Mouse (Mus musculus) liver, embryonic 11.5 days (tissue): Measurements from ENCODE around the gene Pbx1. TPM values are rescaled to one million over a fixed set of nuclear protein-coding genes. Genes with fewer than 3 reads are reported as not detected.

Experiments used
- ATAC-seq: fragments of 200-750 bp; cut with Nextera tagmentation; replicated peaks from 2 replicates; pipeline ENCODE4 v1.8.0; 2017; ENCODE audit warnings: moderate number of reproducible peaks, mild to moderate bottlenecking, moderate TSS enrichment, moderate library complexity; ENCODE audit not compliant: low FRiP score
- DNase-seq: peaks from one replicate; pipeline ENCODE4 v3.0.0-alpha.2; 2017; ENCODE audit warnings: low spot score
- H3K27ac ChIP-seq: fragments of 300-500 bp; sonication (generic); 2 replicates; pipeline ENCODE4 v1.5.1; 2014; ENCODE audit warnings: mild to moderate bottlenecking, low read depth, low read length, control low read depth
- H3K27me3 ChIP-seq: fragments of 300-500 bp; sonication (generic); replicated peaks from 2 replicates; pipeline ENCODE4 v1.6.1; 2014; ENCODE audit warnings: low read length, mixed read lengths; ENCODE audit not compliant: control insufficient read depth, insufficient read depth
- H3K36me3 ChIP-seq: fragments of 300-500 bp; sonication (generic); 2 replicates; pipeline ENCODE4 v1.6.1; 2014; ENCODE audit warnings: mild to moderate bottlenecking, low read length, moderate library complexity, mixed read lengths; ENCODE audit not compliant: control insufficient read depth, insufficient read depth
- H3K4me1 ChIP-seq: fragments of 300-500 bp; sonication (generic); replicated peaks from 2 replicates; pipeline ENCODE4 v1.6.1; 2014; ENCODE audit warnings: low read length, mixed read lengths; ENCODE audit not compliant: control insufficient read depth, insufficient read depth
- H3K4me2 ChIP-seq: fragments of 300-500 bp; sonication (generic); 2 replicates; pipeline ENCODE4 v1.6.1; 2014; ENCODE audit warnings: mild to moderate bottlenecking, control low read depth, moderate library complexity
- H3K4me3 ChIP-seq: fragments of 300-500 bp; sonication (generic); 2 replicates; pipeline ENCODE4 v1.5.1; 2014; ENCODE audit warnings: low read depth, low read length, control low read depth
- H3K9ac ChIP-seq: fragments of 300-500 bp; sonication (generic); 2 replicates; pipeline ENCODE4 v1.6.1; 2014; ENCODE audit warnings: low read depth, low read length, control low read depth
- H3K9me3 ChIP-seq: fragments of 300-500 bp; sonication (generic); 2 replicates; pipeline ENCODE4 v1.6.1; 2016; ENCODE audit warnings: low read length, inconsistent platforms, mixed read lengths; ENCODE audit not compliant: control insufficient read depth
- WGBS: fragments of 180-500 bp; shearing (Covaris S2); extraction: QIAGEN DNeasy Blood & Tissue Kit; methylation state at CpG from one replicate; pipeline ENCODE4 v1.1.7; 2014; 5-methylcytosine and 5-hydroxymethylcytosine counted together
- polyA plus RNA-seq: library from polyadenylated mRNA; unstranded; fragments of >200 nt; fragmentation: Nextera tagmentation; extraction: Ambion mirVana; gene quantifications from 2 replicates; pipeline ENCODE4 v1.2.1, GENCODE M21; 2014

The Pbx1 gene
- polyA plus RNA-seq, 1 experiment from 2014 or later = 17.0 TPM

DNA sequence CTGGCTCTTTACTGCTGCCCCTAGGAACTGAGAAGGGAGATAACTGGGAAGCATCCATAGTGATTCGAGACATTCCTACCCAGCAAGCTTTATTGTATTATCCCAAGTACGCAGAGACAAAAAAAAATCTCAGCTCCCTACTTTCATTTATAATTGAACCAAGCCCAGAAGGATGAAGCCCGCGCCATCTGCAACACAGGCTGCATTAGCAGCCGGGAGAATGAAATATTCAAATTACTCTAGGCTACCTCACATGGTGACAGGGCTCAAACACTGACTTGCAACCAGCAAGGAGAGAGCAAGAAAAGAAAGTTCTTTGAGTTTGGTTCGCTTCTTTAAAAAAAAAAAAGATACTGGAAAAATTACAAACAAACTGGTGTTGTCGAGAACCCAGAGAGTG lies 191.2 kb downstream of the Pbx1 start:
- H3K4me2 ChIP-seq = no peak overlapping the region
- no peaks in the 10 kb centered on the region for H3K27me3 ChIP-seq
- ATAC-seq = no peak
- DNase-seq = no peak
- WGBS = 69% methylated on average over 7 of the region's 7 CpGs
- no peaks in the 10 kb centered on the region for H3K36me3 ChIP-seq
- H3K9me3 ChIP-seq = no peaks in the 10 kb centered on the region
- no peaks in the 10 kb centered on the region; the same call in 1 of the 2 replicates for H3K4me1 ChIP-seq
- H3K9ac ChIP-seq = no peak overlapping the region
- no peak overlapping the region for H3K4me3 ChIP-seq
- no peak overlapping the region for H3K27ac ChIP-seq

DNA sequence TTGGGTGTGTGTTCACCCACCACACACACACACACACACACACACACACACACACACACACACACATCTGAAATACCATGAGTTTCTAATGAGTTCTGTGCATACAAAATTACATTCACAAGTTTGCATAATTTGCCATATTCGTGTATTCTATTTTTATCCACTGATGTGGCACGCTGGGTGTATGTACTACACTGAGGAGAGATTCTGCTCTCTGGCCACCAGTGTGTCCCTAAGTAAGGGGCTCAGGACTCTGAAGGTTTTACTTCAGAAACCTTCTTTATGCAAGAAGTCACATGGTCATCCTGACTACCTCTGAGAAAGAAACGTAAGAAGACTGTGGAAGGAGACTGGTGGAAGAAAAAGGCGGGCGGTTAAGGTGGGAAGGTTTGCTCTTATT lies 191.7 kb downstream of the Pbx1 start:
- H3K9ac ChIP-seq = no peak overlapping the region
- H3K27ac ChIP-seq = no peak overlapping the region
- ATAC-seq = no peak

DNA sequence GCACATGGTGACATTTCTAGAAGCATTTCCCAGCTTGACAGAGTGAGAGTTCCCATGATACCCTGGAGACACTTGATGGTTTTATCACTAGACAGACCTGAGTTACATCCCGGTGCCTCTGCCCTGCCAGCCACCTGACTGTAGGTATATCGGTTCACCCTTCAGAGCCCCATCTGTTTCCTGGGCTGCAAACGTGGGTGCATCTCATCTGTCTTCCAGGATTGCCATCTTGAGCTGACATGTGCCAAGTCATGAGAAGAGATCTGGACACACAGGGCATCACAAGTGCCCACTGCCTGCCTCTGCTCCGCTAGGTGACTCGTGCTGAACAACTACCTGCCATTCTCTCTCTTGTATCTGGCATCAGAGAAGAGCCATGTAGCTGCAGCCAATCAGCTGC lies 196.0 kb downstream of the Pbx1 start:
- Histone ChIP-seq H3K9ac (no peak overlapping the region), H3K27me3 (no peaks in the 10 kb centered on the region), H3K4me3 (no peak overlapping the region), H3K9me3 (no peaks in the 10 kb centered on the region), H3K36me3 (no peaks in the 10 kb centered on the region), H3K27ac (no peak overlapping the region), H3K4me1 (no peaks in the 10 kb centered on the region), H3K4me2 (no peak overlapping the region)
- DNase-seq (no peak), ATAC-seq (no peak)
- 82% methylated on average over 5 of the region's 5 CpGs for WGBS

More for the DNA sequence above, 191.7 kb downstream of the Pbx1 start:
- H3K27me3 ChIP-seq = no peaks in the 10 kb centered on the region
- H3K4me3 ChIP-seq = no peak overlapping the region
- H3K36me3 ChIP-seq = no peaks in the 10 kb centered on the region
- H3K9me3 ChIP-seq = no peaks in the 10 kb centered on the region
- WGBS = 85% methylated on average over 5 of the region's 5 CpGs
- no peak for DNase-seq
- no peak overlapping the region for H3K4me2 ChIP-seq
- no peaks in the 10 kb centered on the region; the same call in 1 of the 2 replicates for H3K4me1 ChIP-seq

DNA sequence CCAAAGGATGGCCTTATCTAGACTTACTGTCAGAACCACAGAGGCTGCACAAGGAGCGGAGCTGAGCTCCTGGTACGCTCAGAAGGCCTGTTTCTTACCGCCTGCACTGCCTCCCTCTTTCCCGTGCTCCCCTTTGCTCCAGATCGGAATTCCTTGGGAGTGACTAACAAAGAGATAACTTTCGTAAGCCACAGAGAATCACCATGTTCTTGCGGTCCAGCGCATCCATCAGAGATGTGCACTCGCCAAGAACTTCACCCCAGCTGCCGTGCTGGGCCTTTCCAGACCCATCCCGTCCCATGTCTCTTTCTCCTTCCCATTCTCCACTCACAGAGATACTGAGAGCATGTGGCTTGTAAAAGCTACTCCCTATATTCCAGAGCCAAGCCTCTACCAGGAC lies 197.7 kb downstream of the Pbx1 start:
- 66% methylated on average over 11 of the region's 11 CpGs for WGBS
- Histone ChIP-seq H3K9me3 (no peaks in the 10 kb centered on the region), H3K27me3 (no peaks in the 10 kb centered on the region), H3K36me3 (no peaks in the 10 kb centered on the region), H3K4me3 (no peak overlapping the region), H3K4me2 (no peak overlapping the region), H3K4me1 (no peaks in the 10 kb centered on the region), H3K9ac (no peak overlapping the region), H3K27ac (no peak overlapping the region)
- ATAC-seq (no peak), DNase-seq (no peak)

DNA sequence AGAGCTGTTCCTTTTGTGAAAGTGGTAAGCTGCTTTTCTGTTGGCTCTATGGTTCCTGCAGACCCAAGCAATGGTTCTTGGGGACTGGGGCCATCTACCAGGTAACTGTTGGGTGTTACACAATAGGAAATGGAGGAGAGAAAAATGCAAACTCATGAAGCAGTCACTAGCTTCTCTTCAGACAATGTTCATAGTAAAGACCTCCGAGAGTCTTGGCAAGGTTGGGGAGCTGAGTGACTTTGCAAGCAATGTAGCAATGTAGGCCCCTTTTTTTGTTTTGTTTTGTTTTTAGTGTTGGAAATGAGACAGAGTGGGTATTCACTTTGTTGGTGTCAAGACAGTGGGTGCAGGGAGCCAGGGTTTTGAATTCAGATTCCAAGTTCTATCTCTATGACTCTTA lies 198.9 kb downstream of the Pbx1 start:
- H3K9me3 ChIP-seq = no peaks in the 10 kb centered on the region
- no peaks in the 10 kb centered on the region for H3K36me3 ChIP-seq
- 85% methylated on average over 1 of the region's 1 CpGs for WGBS
- no peaks in the 10 kb centered on the region for H3K4me1 ChIP-seq
- H3K9ac ChIP-seq = no peak overlapping the region
- H3K4me3 ChIP-seq = no peak overlapping the region
- no peaks in the 10 kb centered on the region for H3K27me3 ChIP-seq
- no peak overlapping the region for H3K4me2 ChIP-seq
- ATAC-seq (no peak), DNase-seq (no peak)
- H3K27ac ChIP-seq = no peak overlapping the region

- H3K27me3 ChIP-seq = no peaks in the 10 kb centered on the region
- DNase-seq (no peak), ATAC-seq (0 out of 2 replicates have a peak, but pooled peaks have one; percentile 29)
- no peaks in the 10 kb centered on the region for H3K36me3 ChIP-seq
- H3K4me3 ChIP-seq = no peak overlapping the region
- H3K9me3 ChIP-seq = no peaks in the 10 kb centered on the region
- H3K27ac ChIP-seq = no peak overlapping the region
- 91% methylated on average over 11 of the region's 11 CpGs for WGBS
- H3K4me1 ChIP-seq = no peaks in the 10 kb centered on the region; the same call in 1 of the 2 replicates
- no peak overlapping the region for H3K4me2 ChIP-seq
- no peak overlapping the region for H3K9ac ChIP-seq
Measured at GRCm38 (mm10) chr1:168231548-168232429, 200.3 kb downstream of the Pbx1 start.

DNA sequence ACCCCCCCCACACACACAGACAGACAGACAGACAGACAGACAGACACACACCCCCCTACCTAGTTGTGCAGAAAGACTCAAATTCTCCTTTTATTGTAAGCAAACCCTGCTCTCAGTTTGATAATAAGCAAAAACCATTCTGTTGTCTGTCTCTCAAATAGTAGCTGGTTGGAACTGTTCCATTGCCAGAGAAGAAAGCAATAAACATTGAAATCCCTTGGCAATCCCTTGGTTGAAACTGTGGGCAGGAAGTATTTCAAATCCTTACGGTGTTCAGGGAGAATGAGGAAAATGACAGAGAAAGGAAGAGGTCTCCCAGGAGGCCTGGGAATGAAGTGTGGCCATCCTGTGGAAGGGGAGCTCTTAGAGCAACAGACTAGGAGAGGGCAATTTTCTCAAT lies 201.2 kb downstream of the Pbx1 start:
- ATAC-seq = no peak
- no peak overlapping the region for H3K4me2 ChIP-seq
- H3K27ac ChIP-seq = no peak overlapping the region
- H3K4me3 ChIP-seq = no peak overlapping the region
- H3K9ac ChIP-seq = no peak overlapping the region
- H3K9me3 ChIP-seq = no peaks in the 10 kb centered on the region
- DNase-seq = no peak
- H3K36me3 ChIP-seq = no peaks in the 10 kb centered on the region
- no peaks in the 10 kb centered on the region for H3K27me3 ChIP-seq
- peaks cover 8% of the 10 kb centered on the region for H3K4me1 ChIP-seq
- WGBS = 81% methylated on average over 1 of the region's 1 CpGs

DNA sequence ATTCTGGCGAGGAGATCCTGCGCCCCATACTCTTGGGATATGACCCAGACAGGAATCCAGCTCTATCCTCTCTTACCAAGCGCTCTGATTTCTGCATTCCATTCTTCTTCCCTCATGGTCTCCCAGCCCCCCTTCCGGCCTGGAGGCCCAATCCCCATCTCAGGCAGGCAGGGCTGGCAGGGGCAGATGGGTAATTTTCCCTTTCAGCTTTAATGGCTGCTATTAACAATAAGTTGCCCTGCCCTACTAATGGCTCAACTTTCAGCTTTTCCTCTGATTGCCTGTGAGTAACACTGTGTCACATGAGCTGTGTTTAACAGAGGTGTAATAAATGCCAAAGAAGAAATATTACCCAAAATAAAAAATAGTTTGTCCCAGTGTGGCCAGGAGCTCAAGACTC lies 201.9 kb downstream of the Pbx1 start:
- 73% methylated on average over 4 of the region's 4 CpGs for WGBS
- Histone ChIP-seq H3K36me3 (no peaks in the 10 kb centered on the region), H3K27me3 (no peaks in the 10 kb centered on the region), H3K27ac (no peak overlapping the region), H3K9ac (no peak overlapping the region), H3K4me3 (no peak overlapping the region), H3K9me3 (no peaks in the 10 kb centered on the region), H3K4me1 (peaks cover 9% of the 10 kb centered on the region), H3K4me2 (no peak overlapping the region)
- DNase-seq (no peak), ATAC-seq (no peak)
